Mouse (Mus musculus) forebrain, embryonic 10.5 days (tissue): ENCODE data around the gene Wapl. TPM values are rescaled to one million over a fixed set of nuclear protein-coding genes. Genes with fewer than 3 reads are reported as not detected.

ENCODE experiments used
- DNase-seq: peaks from one replicate; pipeline ENCODE4 v3.0.0-alpha.2; 2017; ENCODE audit warnings: low spot score; ENCODE audit errors: extremely low spot score
- H3K27ac ChIP-seq: fragments of 300-500 bp; sonication (generic); 2 replicates; pipeline ENCODE4 v1.5.1; 2016; ENCODE audit warnings: mild to moderate bottlenecking
- H3K27me3 ChIP-seq: fragments of 300-500 bp; sonication (generic); 2 replicates; pipeline ENCODE4 v1.6.1; 2016; ENCODE audit warnings: mild to moderate bottlenecking; ENCODE audit not compliant: poor library complexity, severe bottlenecking
- H3K36me3 ChIP-seq: fragments of 300-500 bp; sonication (generic); replicated peaks from 2 replicates; pipeline ENCODE4 v1.6.1; 2016; ENCODE audit warnings: mild to moderate bottlenecking, moderate library complexity
- H3K4me1 ChIP-seq: fragments of 300-500 bp; sonication (generic); 2 replicates; pipeline ENCODE4 v1.6.1; 2016
- H3K4me3 ChIP-seq: fragments of 300-500 bp; sonication (generic); 2 replicates; pipeline ENCODE4 v1.5.1; 2016; ENCODE audit warnings: mild to moderate bottlenecking, moderate library complexity
- H3K9me3 ChIP-seq: fragments of 300-500 bp; sonication (generic); 2 replicates; pipeline ENCODE4 v1.6.1; 2016; ENCODE audit warnings: mild to moderate bottlenecking, moderate library complexity
- WGBS: fragments of 180-500 bp; shearing (Covaris S2); methylation state at CpG from one replicate; pipeline ENCODE4 v1.1.7; 2016; 5-methylcytosine and 5-hydroxymethylcytosine counted together
- polyA plus RNA-seq: library from polyadenylated mRNA; unstranded; fragments of >200 nt; fragmentation: Nextera tagmentation; extraction: Ambion mirVana; gene quantifications from 2 replicates; pipeline ENCODE4 v1.2.1, GENCODE M21; 2016

Wapl gene
- 25.7 and 26.3 TPM in 2 replicates for polyA plus RNA-seq

DNA sequence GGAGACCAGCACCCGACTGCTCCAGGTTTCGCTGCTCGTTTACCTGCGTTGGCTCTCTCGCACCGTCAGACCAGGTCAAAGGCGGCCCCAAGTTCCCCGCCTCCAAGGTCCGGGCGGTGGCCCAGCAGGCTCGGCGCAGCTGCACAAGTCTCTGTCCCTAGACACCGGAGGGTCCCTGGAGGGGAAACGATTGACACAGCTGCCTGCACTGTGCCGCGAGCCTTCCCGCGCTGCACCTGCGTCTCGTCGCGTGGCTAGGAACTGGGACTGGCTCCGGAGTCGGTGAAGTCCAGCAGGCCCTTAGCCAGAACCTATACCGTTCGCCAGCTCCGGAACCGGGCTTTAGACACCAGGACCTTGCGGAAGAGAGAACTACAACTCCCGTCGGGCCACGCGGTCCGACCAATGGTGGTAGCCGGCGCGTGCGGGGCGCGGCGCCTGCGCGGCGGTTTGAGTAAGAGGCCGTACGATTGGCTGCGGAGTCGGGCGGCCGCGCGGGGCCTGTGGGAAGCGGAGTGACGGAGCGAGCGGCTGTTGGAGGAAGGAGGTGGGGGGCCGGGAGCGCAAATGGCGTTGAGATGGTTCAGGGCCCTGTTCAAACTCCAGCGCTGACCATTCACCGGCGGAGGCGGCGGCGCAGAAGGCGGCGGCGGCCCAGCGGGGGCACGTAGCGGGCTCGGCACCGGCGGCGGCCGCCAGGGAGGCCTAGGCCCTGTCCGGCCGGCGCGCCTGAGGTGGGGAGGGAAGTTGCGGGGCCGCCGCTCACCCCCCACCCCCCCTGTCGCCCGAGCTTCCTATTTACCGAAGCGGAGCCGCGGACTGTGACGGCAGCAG, at the start of gene Wapl:
Gene Wapl (plus strand): TSS at position 534 of the 834 bp plus-strand sequence.
- Histone ChIP-seq H3K9me3 (no peaks in the 10 kb centered on the region), H3K4me1 (peaks cover 27% of the 10 kb centered on the region), H3K27me3 (no peaks in the 10 kb centered on the region), H3K36me3 (peaks cover 17% of the 10 kb centered on the region), H3K4me3 (peak within 1 kb of the TSS; percentile 98), H3K27ac (peak within 1 kb of the TSS; percentile 98)
- WGBS, result under 1% methylated on average over 89 of the region's 90 CpGs
- DNase-seq, result peak; percentile 93

DNA sequence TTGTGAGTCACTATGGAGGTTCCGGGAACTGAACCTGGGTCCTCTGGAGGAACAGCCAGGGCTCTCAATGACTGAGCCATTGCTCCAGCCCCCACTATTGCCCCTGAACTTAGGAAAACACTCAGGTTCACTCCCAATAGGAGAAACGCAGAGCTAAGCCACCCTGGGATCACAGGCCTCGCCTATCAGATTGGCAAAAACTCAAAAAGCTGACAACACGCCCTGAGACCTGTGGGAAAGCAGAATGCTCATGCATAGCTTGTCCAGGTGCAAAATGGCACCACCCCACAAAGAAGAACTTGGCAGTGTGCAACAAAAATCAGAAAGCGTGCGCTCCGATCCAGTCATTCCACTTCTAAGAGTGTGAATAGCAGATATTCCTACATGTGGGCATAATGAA, 46.9 kb upstream of the Wapl start:
- DNase-seq, result no peak
- H3K9me3 ChIP-seq, result no peaks in the 10 kb centered on the region
- no peaks in the 10 kb centered on the region for H3K4me1 ChIP-seq
- no peak overlapping the region for H3K27ac ChIP-seq
- 88% methylated on average over 7 of the region's 7 CpGs for WGBS
- H3K4me3 ChIP-seq, result no peak overlapping the region
- H3K27me3 ChIP-seq, result no peaks in the 10 kb centered on the region
- H3K36me3 ChIP-seq, result no peaks in the 10 kb centered on the region

GRCm38 (mm10) chr14:34632722-34633448, 40.8 kb upstream of the Wapl start:
- Histone ChIP-seq H3K27me3 (no peaks in the 10 kb centered on the region), H3K4me1 (no peaks in the 10 kb centered on the region), H3K9me3 (no peaks in the 10 kb centered on the region), H3K27ac (no peak overlapping the region), H3K4me3 (no peak overlapping the region), H3K36me3 (no peaks in the 10 kb centered on the region)
- WGBS, result 79% methylated on average over 10 of the region's 10 CpGs
- no peak for DNase-seq

GRCm38 (mm10) chr14:34635192-34635591, 38.5 kb upstream of the Wapl start:
- no peak overlapping the region for H3K4me3 ChIP-seq
- WGBS, result 52% methylated on average over 7 of the region's 7 CpGs

DNA sequence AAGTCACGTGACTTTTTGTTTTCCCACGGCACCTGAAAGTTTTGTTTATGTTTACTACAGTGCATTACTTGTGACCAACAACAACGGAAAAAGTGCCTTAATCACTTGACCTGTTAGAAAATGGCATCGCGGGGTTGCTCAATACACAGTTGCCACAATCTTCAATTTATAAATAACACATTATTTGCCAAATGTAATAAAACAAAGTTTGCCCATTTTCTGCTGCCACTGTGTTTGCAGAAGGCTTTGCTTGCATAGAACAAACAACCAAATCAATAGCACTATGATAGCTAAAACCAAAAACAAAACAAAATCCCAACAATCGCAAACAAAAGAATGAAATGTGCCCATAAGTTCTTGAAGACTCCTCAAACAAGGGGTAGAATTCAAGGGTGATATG, 38.0 kb upstream of the Wapl start:
- Histone ChIP-seq H3K27me3 (no peaks in the 10 kb centered on the region), H3K9me3 (no peaks in the 10 kb centered on the region), H3K4me3 (no peak overlapping the region), H3K36me3 (no peaks in the 10 kb centered on the region), H3K27ac (no peak overlapping the region), H3K4me1 (no peaks in the 10 kb centered on the region)
- no peak for DNase-seq
- WGBS, result 88% methylated on average over 6 of the region's 6 CpGs

More at GRCm38 (mm10) chr14:34635192-34635591, 38.5 kb upstream of the Wapl start:
- DNase-seq, result no peak
- Histone ChIP-seq H3K36me3 (no peaks in the 10 kb centered on the region), H3K9me3 (no peaks in the 10 kb centered on the region), H3K4me1 (no peaks in the 10 kb centered on the region), H3K27me3 (no peaks in the 10 kb centered on the region), H3K27ac (no peak overlapping the region)

DNA sequence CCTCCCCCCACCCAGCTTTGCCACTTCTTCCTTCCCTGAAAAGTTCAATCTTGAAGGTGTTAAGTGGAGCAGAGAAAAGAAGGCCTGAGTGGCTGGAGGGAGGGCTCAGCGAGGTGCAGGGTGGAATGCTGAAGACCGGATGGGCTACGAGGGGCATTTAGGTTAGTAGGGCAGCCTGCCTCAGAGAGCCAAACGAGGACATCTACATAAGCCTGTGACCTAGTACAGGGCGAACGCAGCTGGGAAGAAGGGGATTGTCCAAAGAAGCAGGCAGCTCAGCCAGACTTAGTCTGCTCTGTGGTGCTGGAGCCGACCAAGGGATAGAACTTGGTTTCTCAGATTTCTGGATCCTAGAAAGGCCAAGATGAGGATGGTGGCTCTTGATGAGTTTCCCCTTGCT, 29.6 kb upstream of the Wapl start:
- Histone ChIP-seq H3K27me3 (no peaks in the 10 kb centered on the region), H3K36me3 (no peaks in the 10 kb centered on the region), H3K4me3 (no peak overlapping the region), H3K9me3 (no peaks in the 10 kb centered on the region), H3K27ac (no peak overlapping the region), H3K4me1 (no peaks in the 10 kb centered on the region)
- WGBS, result 75% methylated on average over 7 of the region's 7 CpGs
- no peak for DNase-seq

DNA sequence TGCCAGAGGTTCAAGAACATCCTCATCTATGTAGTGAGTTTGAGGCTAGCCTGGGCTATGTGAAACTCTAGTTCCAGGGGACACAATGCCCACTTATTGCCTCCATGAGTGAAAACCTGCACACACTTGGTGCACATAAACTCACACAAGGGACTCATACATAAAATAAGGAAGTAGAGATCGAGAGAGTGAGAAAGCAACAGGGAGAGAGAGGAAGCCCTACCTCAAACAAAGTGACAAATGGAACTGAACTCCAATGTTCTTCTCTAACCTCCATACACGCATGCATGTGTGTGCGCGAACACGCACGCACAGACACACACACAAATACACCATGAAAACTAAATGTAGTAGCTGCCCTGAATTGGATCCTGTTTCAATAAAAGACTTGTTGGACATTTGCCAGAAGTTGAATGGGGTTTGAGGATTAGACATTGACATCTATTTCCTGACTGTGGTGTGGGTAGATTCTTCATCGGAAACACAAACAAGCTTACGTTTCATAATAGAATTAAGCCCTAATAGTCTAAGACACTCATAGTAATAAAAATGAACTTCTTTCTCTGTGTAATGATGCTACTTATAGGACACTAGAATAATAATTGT, 25.8 kb upstream of the Wapl start:
- H3K4me1 ChIP-seq, result no peaks in the 10 kb centered on the region
- no peak overlapping the region for H3K4me3 ChIP-seq
- 93% methylated on average over 8 of the region's 8 CpGs for WGBS
- H3K27ac ChIP-seq, result no peak overlapping the region
- no peak for DNase-seq
- no peaks in the 10 kb centered on the region for H3K36me3 ChIP-seq
- H3K9me3 ChIP-seq, result no peaks in the 10 kb centered on the region
- no peaks in the 10 kb centered on the region for H3K27me3 ChIP-seq

DNA sequence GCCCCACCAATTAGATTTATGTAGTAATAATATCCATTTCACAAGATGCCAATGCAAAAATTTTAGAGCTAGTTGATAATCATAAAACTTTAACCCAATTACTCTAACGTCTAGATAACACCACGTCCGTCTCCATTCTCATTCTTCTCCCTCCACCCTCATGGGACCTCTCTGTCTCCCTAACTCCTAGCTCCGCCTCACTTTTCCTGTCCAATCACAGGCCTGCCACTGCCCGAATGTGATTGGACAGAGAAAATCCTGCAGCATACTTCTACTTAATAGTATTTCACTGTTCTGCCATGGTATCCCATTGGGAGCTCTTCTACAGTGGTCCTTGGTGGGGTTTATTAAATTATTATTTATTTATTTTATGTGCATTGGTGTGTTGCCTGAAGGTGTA, 16.6 kb upstream of the Wapl start:
- H3K27ac ChIP-seq, result no peak overlapping the region
- H3K36me3 ChIP-seq, result no peaks in the 10 kb centered on the region

GRCm38 (mm10) chr14:34660351-34660787, 13.4 kb upstream of the Wapl start:
- H3K36me3 ChIP-seq, result no peaks in the 10 kb centered on the region
- no peak for DNase-seq
- peaks cover 61% of the 10 kb centered on the region for H3K27me3 ChIP-seq
- H3K4me3 ChIP-seq, result no peak overlapping the region
- 41% methylated on average over 7 of the region's 7 CpGs for WGBS
- peaks cover 16% of the 10 kb centered on the region for H3K4me1 ChIP-seq
- H3K9me3 ChIP-seq, result no peaks in the 10 kb centered on the region; the same call in 1 of the 2 replicates
- peak overlapping the region; percentile 22; the same call in 1 of the 2 replicates for H3K27ac ChIP-seq

More for the DNA sequence above, 16.6 kb upstream of the Wapl start:
- peaks cover 13% of the 10 kb centered on the region for H3K4me1 ChIP-seq
- H3K4me3 ChIP-seq, result no peak overlapping the region
- H3K9me3 ChIP-seq, result no peaks in the 10 kb centered on the region; the same call in 1 of the 2 replicates
- H3K27me3 ChIP-seq, result peaks cover 36% of the 10 kb centered on the region
- 94% methylated on average over 5 of the region's 5 CpGs for WGBS
- DNase-seq, result no peak

- DNase-seq, result peak; percentile 38
- H3K27ac ChIP-seq, result peak overlapping the region; percentile 69
- peaks cover 16% of the 10 kb centered on the region for H3K4me1 ChIP-seq
- H3K27me3 ChIP-seq, result peaks cover 61% of the 10 kb centered on the region
- no peaks in the 10 kb centered on the region; the same call in 1 of the 2 replicates for H3K9me3 ChIP-seq
- peak overlapping the region; percentile 62 for H3K4me3 ChIP-seq
- H3K36me3 ChIP-seq, result no peaks in the 10 kb centered on the region
- WGBS, result 6% methylated on average over 22 of the region's 22 CpGs
Observed at GRCm38 (mm10) chr14:34660788-34661591, 12.7 kb upstream of the Wapl start.

- no peaks in the 10 kb centered on the region; the same call in 1 of the 2 replicates for H3K9me3 ChIP-seq
- H3K36me3 ChIP-seq, result no peaks in the 10 kb centered on the region
- peak overlapping the region; percentile 69 for H3K27ac ChIP-seq
- H3K27me3 ChIP-seq, result peaks cover 61% of the 10 kb centered on the region
- peaks cover 16% of the 10 kb centered on the region for H3K4me1 ChIP-seq
- DNase-seq, result peak; percentile 51
- H3K4me3 ChIP-seq, result peak overlapping the region; percentile 62
- WGBS, result under 1% methylated on average over 39 of the region's 39 CpGs
Observed at GRCm38 (mm10) chr14:34661621-34662477, 11.9 kb upstream of the Wapl start.
